8 mouse cellular contexts compared by ENCODE assay signal in the genomic region with DNA sequence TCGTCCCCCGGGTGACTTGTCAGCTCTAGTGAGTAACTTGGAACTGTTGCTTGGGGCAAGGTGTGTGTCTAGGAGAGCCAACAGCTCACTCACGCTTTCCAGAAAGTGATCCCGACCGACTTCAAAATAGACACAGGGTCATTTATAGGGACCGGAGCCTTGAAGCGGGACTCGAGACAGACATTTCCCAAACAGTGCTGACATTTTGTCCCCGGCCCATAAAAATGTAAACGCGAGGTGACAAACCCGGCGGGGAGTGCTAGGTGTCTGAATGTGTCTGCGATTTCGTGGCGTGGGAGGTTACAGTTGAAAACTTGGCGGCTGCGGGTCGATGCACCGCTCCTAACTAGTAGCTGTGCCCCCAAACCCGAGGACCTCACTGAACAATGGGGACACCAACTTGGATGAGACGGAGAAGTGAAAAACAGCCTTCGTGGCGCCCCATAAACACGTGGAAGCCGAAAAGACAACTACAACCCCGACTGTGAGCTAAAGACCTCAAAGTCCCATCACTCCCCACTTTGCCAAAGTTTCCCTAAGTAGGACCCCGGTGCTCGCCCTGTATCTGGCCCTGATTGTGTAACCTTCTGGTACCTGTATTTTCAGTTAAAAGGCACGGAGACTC. TPM values are rescaled to one million over a fixed set of nuclear protein-coding genes. Genes with fewer than 3 reads are reported as not detected.
A peak's percentile ranks its signal among the peaks of the same experiment; 100 is the strongest.
DNase-seq lines count a peak whose midpoint lies in the region; ATAC-seq and TF ChIP-seq lines count a peak whose summit lies in the region.

No protein-coding gene starts in this region.

- intact Hi-C loops in left cerebral cortex, adult 2 months (cut with DNase I), result no loop called here

- WGBS in embryonic facial prominence, embryonic 14.5 days, result under 1% methylated on average over 28 of the region's 30 CpGs

- H3K4me2 ChIP-seq in embryonic facial prominence, embryonic 14.5 days (ENCODE audit: low read depth, low read length), result peak overlapping the region; percentile 99

- H3K36me3 ChIP-seq in embryonic facial prominence, embryonic 14.5 days (ENCODE audit: control insufficient read depth, insufficient read depth, low read length), result no peaks in the 10 kb centered on the region

- TF ChIP-seq CTCF in left cerebral cortex, adult 2 months (IDR thresholded peaks at IDR 0.05), result no peak

- no peak for DNase-seq in left cerebral cortex, adult 2 months (ENCODE audit: extremely low spot score in 1 of 2, low spot score in 2 of 2)
- no peak for DNase-seq in left cerebral cortex, adult 8-10 months (ENCODE audit: low spot score in 2 of 2)
- no peak for DNase-seq in embryonic facial prominence, embryonic 14.5 days (ENCODE audit: low spot score)
- peak; percentile 57 for DNase-seq in induced T-regulatory cell, adult 2 months (ENCODE audit: low read depth)
- DNase-seq in lung, postnatal 14 days, result peak; percentile 10
- peak; percentile 34 for DNase-seq in thymus, postnatal 14 days
- DNase-seq in gastrocnemius, postnatal 4 days (ENCODE audit: low spot score in 2 of 2), result no peak
- no peak for DNase-seq in testis, postnatal 14 days (ENCODE audit: low spot score)

- peak overlapping the region; percentile 74 for H3K9ac ChIP-seq in embryonic facial prominence, embryonic 14.5 days (ENCODE audit: low read depth, low read length)

- peaks cover 12% of the 10 kb centered on the region for H3K4me1 ChIP-seq in embryonic facial prominence, embryonic 14.5 days (ENCODE audit: control insufficient read depth, insufficient read depth, low read length)

- H3K27me3 ChIP-seq in embryonic facial prominence, embryonic 14.5 days (replicated peaks; ENCODE audit: control insufficient read depth, insufficient read depth, low read length), result peaks cover 13% of the 10 kb centered on the region

- no peaks in the 10 kb centered on the region for H3K9me3 ChIP-seq in embryonic facial prominence, embryonic 14.5 days (ENCODE audit: control insufficient read depth, low read length)

- peak overlapping the region; percentile 59 for H3K4me3 ChIP-seq in left cerebral cortex, adult 2 months
- H3K4me3 ChIP-seq in embryonic facial prominence, embryonic 14.5 days (ENCODE audit: low read depth, low read length), result peak overlapping the region; percentile 72

- no peak overlapping the region for H3K27ac ChIP-seq in left cerebral cortex, adult 2 months
- no peak overlapping the region for H3K27ac ChIP-seq in embryonic facial prominence, embryonic 14.5 days (replicated peaks; ENCODE audit: low read depth, low read length)

- ATAC-seq in embryonic facial prominence, embryonic 14.5 days (ENCODE audit: low read depth), result no peak

RNA-seq across cellular contexts. Expression of gene Glis3, which starts 1.1 kb away (rescaled TPM):
- total RNA-seq in left cerebral cortex, adult 2 months (2021), result 1 to 10 TPM; 6.5 to 6.7 TPM
- total RNA-seq in left cerebral cortex, adult 8-10 months (2022), result 1 to 10 TPM; 7.1 to 8.6 (median 7.2) TPM
- polyA plus RNA-seq in embryonic facial prominence, embryonic 14.5 days (2014; fragmentation: Nextera tagmentation; extraction: Ambion mirVana), result 3.8 and 6.0 TPM in 2 replicates
- 1 to 10 TPM; 3.6 to 4.7 TPM for total RNA-seq in gastrocnemius, postnatal 4 days (2021)

Comparison
In these comparisons a context has a peak if more than half of its experiments do, and no peak if none do; other contexts are left out.
1. DNase-seq: peak in induced T-regulatory cell, adult 2 months (single experiment), lung, postnatal 14 days (single experiment) and thymus, postnatal 14 days (single experiment); none in left cerebral cortex, adult 2 months (0 of 2), left cerebral cortex, adult 8-10 months (0 of 2), embryonic facial prominence, embryonic 14.5 days (single experiment), gastrocnemius, postnatal 4 days (0 of 2) and testis, postnatal 14 days (single experiment).